Mouse (Mus musculus) cerebellum, adult 9-11 months (tissue): ENCODE measurements around the gene Gsto2.

ENCODE experiments used
- DNase-seq: peaks from one replicate; pipeline ENCODE4 v3.0.0; 2022

The Gsto2 gene

DNA sequence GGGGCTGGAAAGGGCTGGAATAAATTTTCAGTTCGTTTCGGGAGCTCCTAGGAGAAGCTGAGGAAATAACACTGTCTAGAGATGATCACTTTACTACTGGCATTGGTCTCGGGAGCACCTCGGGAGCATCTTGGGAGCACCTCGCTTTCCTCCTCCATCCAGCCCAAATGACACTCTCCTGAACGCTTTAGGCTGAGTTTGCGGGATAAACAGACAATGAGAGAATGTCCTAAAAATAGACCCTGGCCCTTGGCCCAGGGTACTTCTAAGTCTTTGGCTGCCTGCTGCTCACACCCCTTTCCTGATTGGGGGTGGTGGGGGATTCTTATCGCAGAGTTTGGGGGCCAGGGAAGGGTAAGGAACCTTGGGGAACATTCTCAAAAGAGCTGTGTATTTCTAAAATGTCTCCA lies 54.6 kb downstream of the Gsto2 start:
- no peak for DNase-seq

- no peak for DNase-seq
Observed at GRCm38 (mm10) chr19:47925819-47926218, 60.5 kb downstream of the Gsto2 start.

DNA sequence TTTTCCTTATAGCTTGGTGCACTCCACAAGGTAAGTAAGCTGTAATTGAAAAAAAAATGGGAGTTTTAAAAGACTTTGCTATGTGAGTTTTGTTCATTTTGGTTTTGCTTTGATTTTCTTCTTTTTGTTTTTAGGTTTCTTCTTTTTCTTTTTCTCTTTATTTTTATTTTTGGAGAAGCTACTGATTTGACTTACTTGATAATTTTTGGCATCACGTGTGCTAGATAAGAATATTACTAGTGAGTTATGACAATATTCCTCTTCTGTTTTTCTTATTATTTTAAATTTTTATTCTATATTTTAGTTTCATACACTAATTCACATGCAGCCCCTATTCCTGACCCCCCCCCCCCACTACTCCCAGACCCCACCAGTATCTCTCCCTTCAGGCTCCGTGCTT lies 61.7 kb downstream of the Gsto2 start:
- DNase-seq = no peak

DNA sequence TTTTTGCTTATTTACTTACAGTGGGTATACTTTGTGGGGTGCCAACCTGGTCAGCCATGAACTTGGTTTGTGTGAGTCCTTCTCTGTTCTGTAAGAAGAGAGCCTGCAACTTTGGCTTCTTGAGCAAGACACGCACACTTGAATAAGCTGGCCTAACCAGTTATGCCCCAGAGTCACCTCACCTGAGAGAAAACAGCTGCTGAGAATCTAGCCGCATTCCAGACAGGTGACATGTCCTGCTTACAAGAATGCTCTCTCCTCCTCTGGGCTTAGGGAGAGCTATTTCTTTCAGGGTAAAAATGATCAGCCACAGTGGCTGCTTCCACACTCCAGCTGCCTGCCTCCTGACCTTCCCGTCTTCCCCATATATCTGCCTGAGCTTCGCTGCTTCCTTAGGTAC lies 63.7 kb downstream of the Gsto2 start:
- DNase-seq = no peak

DNA sequence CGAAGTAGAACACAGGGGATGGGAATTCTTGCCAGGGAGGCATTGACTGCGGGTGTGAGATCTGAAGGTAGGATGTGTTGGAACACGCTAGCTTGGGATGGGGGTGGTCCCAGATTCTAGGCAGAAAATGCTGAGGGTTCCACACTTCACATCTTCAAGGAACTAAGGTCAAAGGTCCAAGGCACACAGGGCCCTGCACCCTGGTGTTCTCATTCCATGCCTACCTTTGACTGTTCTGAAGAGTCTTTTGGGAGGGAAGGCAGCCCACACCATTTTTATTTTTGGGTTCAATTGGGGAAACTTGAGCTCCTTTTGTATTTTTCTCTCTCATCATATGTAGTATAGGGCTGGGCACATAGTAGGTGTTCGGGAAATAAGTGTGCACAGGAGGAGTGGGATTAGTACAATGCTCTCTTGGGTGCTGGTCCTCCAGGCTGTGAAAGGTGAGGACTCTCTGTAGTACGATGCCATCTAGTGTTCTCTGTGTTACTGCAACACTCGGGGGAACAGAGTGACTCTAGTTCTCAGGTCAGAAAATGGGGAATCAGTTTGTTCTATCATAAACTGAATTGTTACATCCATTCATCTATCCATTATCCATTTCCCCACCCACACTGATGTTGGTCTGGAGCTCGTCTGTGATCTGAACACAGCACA lies 66.8 kb downstream of the Gsto2 start:
- no peak for DNase-seq

- no peak for DNase-seq
Observed at GRCm38 (mm10) chr19:47934146-47934545, 68.8 kb downstream of the Gsto2 start.

DNA sequence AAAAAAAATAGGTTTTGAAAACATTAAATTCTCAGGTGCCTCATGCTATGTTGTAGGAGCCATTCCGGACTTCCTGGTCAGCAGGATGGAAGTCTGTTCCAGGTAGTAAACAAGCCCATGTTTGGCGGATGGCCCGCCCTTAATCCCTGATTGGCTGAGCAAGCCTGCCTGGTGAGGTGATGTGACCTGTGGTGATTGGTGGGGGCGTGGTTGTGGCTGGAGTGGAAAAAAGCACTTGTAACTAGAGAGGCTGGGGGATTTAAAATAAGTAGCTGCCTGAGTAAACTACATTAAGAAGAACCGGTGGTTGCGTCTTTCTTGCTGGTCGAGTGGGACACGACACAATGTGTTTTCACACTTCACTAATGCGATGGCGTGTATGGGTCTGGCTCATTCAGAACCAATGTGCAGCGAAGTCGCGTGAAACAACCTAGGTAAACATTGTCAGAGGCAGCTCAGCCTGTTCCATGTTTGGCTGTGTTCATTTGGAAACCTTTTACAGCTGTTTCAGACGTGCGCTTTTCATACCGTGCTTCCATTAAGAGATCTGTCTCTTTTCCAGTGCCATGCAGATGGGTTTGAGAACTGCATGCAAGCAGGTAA lies 69.4 kb downstream of the Gsto2 start:
- DNase-seq = no peak

GRCm38 (mm10) chr19:47935530-47935929 lies 70.2 kb downstream of the Gsto2 start:
- no peak for DNase-seq
